Mouse (Mus musculus): ENCODE measurements around the gene Clca2.

- TF ChIP-seq POLR2A (IDR thresholded peaks at IDR 0.05; ENCODE audit: borderline replicate concordance, extremely low read depth, insufficient read depth, insufficient read length, poor library complexity, severe bottlenecking) (no peak), CTCF (IDR thresholded peaks at IDR 0.05; ENCODE audit: borderline replicate concordance, extremely low read depth, insufficient read depth, insufficient read length) (no peak)
Measured at GRCm38 (mm10) chr3:145117637-145118036, 18.4 kb upstream of the Clca2 start.

All from brain, embryonic 14.5 days (tissue).